Mouse (Mus musculus) limb, embryonic 12.5 days (tissue): Measurements from ENCODE around the gene Tnpo2. TPM values are rescaled to one million over a fixed set of nuclear protein-coding genes. Genes with fewer than 3 reads are reported as not detected.
A peak's percentile ranks its signal among the peaks of the same experiment; 100 is the strongest.

Experiments used
- ATAC-seq: fragments of 200-750 bp; cut with Nextera tagmentation; 2 replicates; pipeline ENCODE4 v1.8.0; 2017; ENCODE audit warnings: low read depth, moderate TSS enrichment; ENCODE audit not compliant: insufficient number of reproducible peaks, insufficient read depth, low FRiP score, low TSS enrichment
- H3K27ac ChIP-seq: fragments of 300-500 bp; sonication (generic); 2 replicates; pipeline ENCODE4 v1.5.1; 2016; ENCODE audit warnings: mild to moderate bottlenecking, moderate library complexity
- H3K27me3 ChIP-seq: fragments of 300-500 bp; sonication (generic); 2 replicates; pipeline ENCODE4 v1.6.1; 2016; ENCODE audit warnings: mild to moderate bottlenecking, moderate library complexity
- H3K36me3 ChIP-seq: fragments of 300-500 bp; sonication (generic); 2 replicates; pipeline ENCODE4 v1.6.1; 2016; ENCODE audit warnings: mild to moderate bottlenecking, moderate library complexity
- H3K4me1 ChIP-seq: fragments of 300-500 bp; sonication (generic); replicated peaks from 2 replicates; pipeline ENCODE4 v1.6.1; 2016
- H3K4me2 ChIP-seq: fragments of 300-500 bp; sonication (generic); 2 replicates; pipeline ENCODE4 v1.6.1; 2016; ENCODE audit warnings: mild to moderate bottlenecking, moderate library complexity
- H3K4me3 ChIP-seq: fragments of 300-500 bp; sonication (generic); replicated peaks from 2 replicates; pipeline ENCODE4 v1.5.1; 2016; ENCODE audit warnings: mild to moderate bottlenecking
- H3K9ac ChIP-seq: fragments of 300-500 bp; sonication (generic); replicated peaks from 2 replicates; pipeline ENCODE4 v1.6.1; 2016; ENCODE audit warnings: mild to moderate bottlenecking, moderate library complexity
- H3K9me3 ChIP-seq: fragments of 300-500 bp; sonication (generic); 2 replicates; pipeline ENCODE4 v1.6.1; 2016; ENCODE audit warnings: mild to moderate bottlenecking, moderate library complexity
- WGBS: fragments of 180-500 bp; shearing (Covaris S2); methylation state at CpG from one replicate; pipeline ENCODE4 v1.1.7; 2016; 5-methylcytosine and 5-hydroxymethylcytosine counted together
- polyA plus RNA-seq: library from polyadenylated mRNA; unstranded; fragments of >200 nt; fragmentation: Nextera tagmentation; extraction: Ambion mirVana; gene quantifications from 2 replicates; pipeline ENCODE4 v1.2.1, GENCODE M21; 2016

The Tnpo2 gene
- 30.5 and 31.7 TPM in 2 replicates for polyA plus RNA-seq

DNA sequence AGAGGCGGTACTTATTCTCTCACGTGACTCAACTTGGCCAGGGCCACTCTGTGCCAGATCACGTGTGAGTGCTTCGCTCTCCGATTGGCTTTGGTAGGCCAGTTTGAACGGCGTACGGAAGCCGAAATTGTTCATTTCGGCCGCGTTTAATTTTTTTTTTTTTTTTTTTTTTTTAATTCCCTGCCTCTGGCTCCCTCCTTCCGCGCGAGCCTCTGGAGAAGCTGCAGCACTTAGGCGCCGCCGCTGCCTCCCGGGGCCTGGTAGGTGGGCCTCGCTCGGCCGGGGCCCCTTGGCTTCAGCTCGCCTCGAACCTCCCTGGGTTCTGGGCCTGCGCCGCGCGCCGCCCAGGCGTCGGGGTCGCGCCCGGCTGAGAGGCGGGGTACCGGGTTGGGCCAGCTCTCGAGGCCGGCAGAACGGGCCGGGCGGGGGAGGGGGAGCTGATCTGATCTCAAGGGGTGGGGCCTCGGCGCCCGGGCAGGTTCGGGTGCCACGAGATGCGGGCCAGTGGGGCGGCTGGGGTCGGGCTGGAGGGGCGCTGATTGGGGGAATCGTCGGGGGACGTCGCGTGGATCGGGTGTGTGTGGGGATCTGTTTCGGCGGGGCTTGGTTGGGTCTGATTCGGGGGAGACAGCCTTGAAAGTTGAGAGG, at the start of gene Tnpo2:
Tnpo2 (plus strand) TSS at position 198 of the 648 bp plus-strand sequence.
- H3K4me3 ChIP-seq, result peak within 1 kb of the TSS; percentile 78
- H3K4me2 ChIP-seq, result peak within 1 kb of the TSS; percentile 93
- no peaks in the 10 kb centered on the region for H3K9me3 ChIP-seq
- peak within 1 kb of the TSS; percentile 92 for H3K9ac ChIP-seq
- H3K36me3 ChIP-seq, result peaks cover 45% of the 10 kb centered on the region
- under 1% methylated on average over 59 of the region's 59 CpGs for WGBS
- ATAC-seq, result peak; percentile 87
- H3K4me1 ChIP-seq, result peaks cover 28% of the 10 kb centered on the region
- H3K27me3 ChIP-seq, result no peaks in the 10 kb centered on the region
- peak within 1 kb of the TSS; percentile 100 for H3K27ac ChIP-seq

DNA sequence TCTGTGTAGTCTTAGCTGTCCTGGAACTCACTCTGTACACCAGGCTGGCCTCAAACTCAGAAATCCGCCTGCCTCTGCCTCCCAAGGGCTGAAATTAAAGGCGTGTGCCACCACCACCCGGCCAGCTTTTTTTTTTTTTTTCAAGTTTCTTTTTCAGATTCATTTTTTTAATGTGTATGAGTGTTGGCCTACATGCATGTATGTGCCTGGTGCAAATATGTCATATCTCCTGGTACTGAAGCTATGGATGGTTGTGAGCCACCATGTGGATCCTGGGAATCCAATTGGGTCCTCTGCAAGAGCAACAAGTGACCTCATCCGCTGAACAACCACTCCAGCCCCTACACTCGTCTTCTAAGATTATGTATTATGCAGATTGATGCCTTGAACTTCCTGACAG, 49.3 kb upstream of the Tnpo2 start:
- H3K27ac ChIP-seq, result no peak overlapping the region

DNA sequence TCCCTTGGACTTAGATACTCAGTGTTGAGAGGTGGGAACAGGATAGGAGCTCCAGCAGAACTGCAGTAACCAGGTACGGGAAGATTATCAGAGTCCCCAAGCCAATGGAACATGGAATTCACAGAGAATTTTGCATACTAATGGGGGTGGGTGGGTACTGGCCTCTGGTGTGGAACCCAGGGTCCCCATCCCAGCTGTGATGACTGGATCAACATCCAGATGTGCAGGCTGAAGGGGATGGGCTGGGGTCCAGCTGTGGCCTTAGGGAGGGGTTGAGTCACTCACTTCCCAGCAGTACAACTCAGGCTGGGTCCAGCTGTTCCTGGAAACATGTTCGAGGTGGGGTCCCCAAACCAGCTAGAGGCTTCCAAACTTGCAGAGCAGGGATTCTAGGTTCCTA, 48.8 kb upstream of the Tnpo2 start:
- ATAC-seq, result no peak
- 69% methylated on average over 2 of the region's 2 CpGs for WGBS
- H3K9ac ChIP-seq, result no peak overlapping the region
- peaks cover 38% of the 10 kb centered on the region for H3K4me1 ChIP-seq
- H3K27me3 ChIP-seq, result peaks cover 14% of the 10 kb centered on the region
- no peak overlapping the region for H3K4me2 ChIP-seq
- no peak overlapping the region for H3K27ac ChIP-seq
- no peaks in the 10 kb centered on the region for H3K36me3 ChIP-seq
- no peaks in the 10 kb centered on the region for H3K9me3 ChIP-seq
- no peak overlapping the region for H3K4me3 ChIP-seq

More for the DNA sequence above, 49.3 kb upstream of the Tnpo2 start:
- H3K36me3 ChIP-seq, result no peaks in the 10 kb centered on the region
- no peak for ATAC-seq
- no peak overlapping the region for H3K4me3 ChIP-seq
- WGBS, result 86% methylated on average over 5 of the region's 5 CpGs
- H3K9ac ChIP-seq, result no peak overlapping the region
- peaks cover 14% of the 10 kb centered on the region for H3K27me3 ChIP-seq
- peaks cover 38% of the 10 kb centered on the region for H3K4me1 ChIP-seq
- no peaks in the 10 kb centered on the region for H3K9me3 ChIP-seq
- H3K4me2 ChIP-seq, result no peak overlapping the region

GRCm38 (mm10) chr8:84989311-84989731, 47.4 kb upstream of the Tnpo2 start:
- 5% methylated on average over 15 of the region's 15 CpGs for WGBS
- peaks cover 24% of the 10 kb centered on the region for H3K27me3 ChIP-seq
- no peak overlapping the region for H3K4me3 ChIP-seq
- H3K9me3 ChIP-seq, result no peaks in the 10 kb centered on the region
- no peak overlapping the region for H3K27ac ChIP-seq
- ATAC-seq, result no peak
- H3K4me1 ChIP-seq, result peaks cover 34% of the 10 kb centered on the region
- H3K9ac ChIP-seq, result no peak overlapping the region
- H3K36me3 ChIP-seq, result no peaks in the 10 kb centered on the region
- peak overlapping the region; percentile 82 for H3K4me2 ChIP-seq

DNA sequence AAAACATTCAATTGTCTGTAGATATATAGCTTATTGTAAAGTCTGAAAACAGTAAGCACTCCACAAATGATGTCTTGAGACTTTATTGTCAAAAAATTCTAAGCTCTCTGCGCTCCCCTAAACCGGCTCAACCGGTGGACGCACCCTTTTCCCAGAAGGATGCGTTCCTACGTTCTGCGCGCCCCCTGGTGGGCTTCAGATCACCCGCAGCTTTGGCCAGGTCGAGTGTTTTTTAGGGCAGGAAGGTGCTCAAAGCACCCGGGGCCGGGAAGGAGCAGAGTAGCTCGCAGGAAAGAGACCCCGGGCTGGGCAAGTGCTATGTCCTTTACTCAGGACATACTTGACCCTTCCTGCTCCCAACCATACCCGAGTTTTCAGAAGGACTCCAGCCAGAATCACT, 46.9 kb upstream of the Tnpo2 start:
- under 1% methylated on average over 15 of the region's 15 CpGs for WGBS

GRCm38 (mm10) chr8:84990349-84990748, 46.4 kb upstream of the Tnpo2 start, which contains the start of gene Hook2:
Gene Hook2 (plus strand): TSS chr8:84990603.
- peak; percentile 88 for ATAC-seq
- WGBS, result under 1% methylated on average over 28 of the region's 28 CpGs
- Histone ChIP-seq H3K9me3 (no peaks in the 10 kb centered on the region), H3K27ac (peak within 1 kb of the TSS; percentile 57; the same call in 1 of the 2 replicates), H3K4me1 (peaks cover 24% of the 10 kb centered on the region), H3K4me2 (peak within 1 kb of the TSS; percentile 82), H3K4me3 (peak within 1 kb of the TSS; percentile 61), H3K9ac (peak within 1 kb of the TSS; percentile 66), H3K36me3 (no peaks in the 10 kb centered on the region; the same call in 1 of the 2 replicates), H3K27me3 (peaks cover 32% of the 10 kb centered on the region)

More for the DNA sequence above, 46.9 kb upstream of the Tnpo2 start:
- peak overlapping the region; percentile 82 for H3K4me2 ChIP-seq
- peaks cover 29% of the 10 kb centered on the region for H3K27me3 ChIP-seq
- no peaks in the 10 kb centered on the region; the same call in 1 of the 2 replicates for H3K36me3 ChIP-seq
- peaks cover 29% of the 10 kb centered on the region for H3K4me1 ChIP-seq
- no peaks in the 10 kb centered on the region for H3K9me3 ChIP-seq
- peak overlapping the region; percentile 50 for H3K9ac ChIP-seq
- peak overlapping the region; percentile 61 for H3K4me3 ChIP-seq
- peak; percentile 52 for ATAC-seq
- H3K27ac ChIP-seq, result peak overlapping the region; percentile 57; the same call in 1 of the 2 replicates

DNA sequence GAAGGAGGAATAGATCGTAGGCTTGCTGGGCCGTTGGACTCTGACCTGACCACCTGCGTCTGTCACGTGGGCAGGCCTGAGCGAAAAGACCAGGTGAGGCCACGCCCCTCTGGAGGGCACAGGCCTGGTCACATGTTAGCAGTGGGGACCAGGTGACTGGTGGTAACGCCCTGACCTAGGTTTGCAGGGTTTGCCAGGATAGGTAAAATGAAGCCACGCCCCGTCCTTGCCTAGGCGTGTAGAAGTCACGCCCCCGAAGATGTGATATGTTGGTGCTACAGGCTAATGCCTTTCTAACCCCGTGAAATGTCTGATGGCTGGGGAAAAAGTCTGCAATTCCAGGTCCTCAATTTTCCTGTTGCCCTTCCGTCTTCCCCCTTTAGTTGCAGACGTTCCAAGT, 45.9 kb upstream of the Tnpo2 start:
- H3K27ac ChIP-seq, result 0 out of 2 replicates have a peak overlapping the region, but pooled peaks have one; percentile 53
- peaks cover 32% of the 10 kb centered on the region for H3K27me3 ChIP-seq

DNA sequence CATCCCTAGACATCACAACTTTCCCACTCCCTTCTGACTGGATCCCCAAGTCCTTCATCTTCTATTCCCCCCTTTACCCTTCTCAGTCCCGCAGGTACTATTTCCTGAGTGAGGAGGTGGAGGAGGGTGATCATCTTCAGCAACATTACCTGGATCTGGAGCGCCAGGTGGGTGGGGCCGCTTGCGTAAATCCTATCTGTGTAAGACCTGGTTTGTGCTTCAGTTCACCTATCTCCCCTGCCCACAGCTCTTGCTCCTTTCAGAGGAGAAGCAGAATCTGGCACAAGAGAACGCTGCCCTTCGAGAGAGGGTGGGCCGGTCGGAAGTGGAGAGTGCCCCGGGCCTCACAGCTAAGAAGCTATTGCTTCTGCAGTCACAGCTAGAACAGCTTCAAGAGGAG, 42.3 kb upstream of the Tnpo2 start:
- H3K9ac ChIP-seq, result no peak overlapping the region
- no peak overlapping the region for H3K4me2 ChIP-seq
- no peak for ATAC-seq
- no peak overlapping the region for H3K4me3 ChIP-seq
- peaks cover 4% of the 10 kb centered on the region; the same call in 1 of the 2 replicates for H3K36me3 ChIP-seq
- H3K27ac ChIP-seq, result no peak overlapping the region
- WGBS, result 90% methylated on average over 9 of the region's 9 CpGs
- peaks cover 41% of the 10 kb centered on the region for H3K27me3 ChIP-seq
- H3K4me1 ChIP-seq, result peaks cover 17% of the 10 kb centered on the region
- H3K9me3 ChIP-seq, result no peaks in the 10 kb centered on the region

More for the DNA sequence above, 45.9 kb upstream of the Tnpo2 start:
- WGBS, result 2% methylated on average over 15 of the region's 15 CpGs
- no peaks in the 10 kb centered on the region; the same call in 1 of the 2 replicates for H3K36me3 ChIP-seq
- H3K4me1 ChIP-seq, result peaks cover 24% of the 10 kb centered on the region
- H3K4me2 ChIP-seq, result peak overlapping the region; percentile 82
- H3K9me3 ChIP-seq, result no peaks in the 10 kb centered on the region
- H3K9ac ChIP-seq, result peak overlapping the region; percentile 66
- peak; percentile 38; the same call in 1 of the 2 replicates for ATAC-seq
- H3K4me3 ChIP-seq, result peak overlapping the region; percentile 61

GRCm38 (mm10) chr8:84995680-84996079, 41.0 kb upstream of the Tnpo2 start:
- no peak for ATAC-seq
- Histone ChIP-seq H3K27me3 (peaks cover 41% of the 10 kb centered on the region), H3K9me3 (no peaks in the 10 kb centered on the region), H3K36me3 (peaks cover 4% of the 10 kb centered on the region; the same call in 1 of the 2 replicates), H3K4me2 (0 out of 2 replicates have a peak overlapping the region, but pooled peaks have one; percentile 11), H3K9ac (no peak overlapping the region; the same call in 1 of the 2 replicates), H3K27ac (no peak overlapping the region), H3K4me3 (peak overlapping the region; percentile 11; the same call in 1 of the 2 replicates), H3K4me1 (peaks cover 14% of the 10 kb centered on the region)
- 21% methylated on average over 25 of the region's 25 CpGs for WGBS

DNA sequence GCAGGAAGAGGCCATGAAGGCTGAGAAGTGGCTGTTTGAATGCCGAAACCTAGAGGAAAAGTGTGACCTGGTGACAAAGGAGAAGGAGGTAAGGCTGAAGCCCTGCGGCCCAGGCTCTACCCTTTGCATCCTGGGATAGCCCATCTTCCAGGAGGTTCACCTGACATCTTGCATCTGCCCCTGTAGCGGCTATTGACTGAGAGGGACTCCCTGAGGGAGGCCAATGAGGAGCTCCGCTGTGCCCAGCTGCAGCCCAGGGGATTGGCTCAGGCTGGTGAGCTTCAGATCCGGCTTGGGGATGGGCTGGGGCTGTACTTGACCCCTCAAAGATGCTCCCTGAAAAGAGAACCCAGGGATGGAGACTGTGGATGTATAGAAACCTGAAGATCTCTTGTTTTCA, 39.7 kb upstream of the Tnpo2 start:
- no peaks in the 10 kb centered on the region for H3K9me3 ChIP-seq
- ATAC-seq, result no peak
- peaks cover 4% of the 10 kb centered on the region; the same call in 1 of the 2 replicates for H3K36me3 ChIP-seq
- no peak overlapping the region for H3K4me3 ChIP-seq
- WGBS, result 79% methylated on average over 5 of the region's 5 CpGs
- H3K27ac ChIP-seq, result no peak overlapping the region
- H3K9ac ChIP-seq, result no peak overlapping the region
- no peak overlapping the region for H3K4me2 ChIP-seq
- H3K27me3 ChIP-seq, result peaks cover 41% of the 10 kb centered on the region
- H3K4me1 ChIP-seq, result peaks cover 8% of the 10 kb centered on the region

DNA sequence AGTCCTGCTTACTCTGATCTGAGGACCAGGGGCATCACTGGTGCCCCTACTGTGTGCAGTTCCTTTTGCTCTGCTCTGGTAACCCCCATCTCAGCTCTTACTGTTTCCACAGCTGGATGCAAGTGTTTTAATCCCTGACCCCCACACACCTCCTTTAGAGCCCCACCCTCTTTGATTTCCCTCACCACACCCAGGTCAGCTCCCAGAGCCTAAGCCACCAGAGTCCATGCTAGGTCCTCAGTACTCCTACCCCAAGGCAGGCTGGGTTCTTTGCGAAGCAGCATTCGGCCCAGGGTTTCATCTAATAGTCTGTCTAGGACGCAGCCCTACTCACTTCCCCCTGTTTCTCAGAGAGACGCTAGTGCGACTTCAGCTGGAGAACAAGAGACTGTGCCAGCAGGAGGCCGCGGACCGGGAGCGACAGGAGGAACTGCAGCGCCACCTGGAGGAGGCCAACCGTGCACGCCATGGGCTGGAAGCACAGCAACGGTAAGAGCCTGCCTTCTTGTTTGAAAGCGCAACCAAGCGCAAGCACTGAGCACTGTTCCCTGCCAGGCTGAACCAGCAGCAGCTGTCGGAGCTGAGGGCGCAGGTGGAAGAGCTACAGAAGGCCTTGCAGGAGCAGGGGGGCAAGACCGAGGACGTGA, 38.9 kb upstream of the Tnpo2 start:
- H3K9me3 ChIP-seq, result no peaks in the 10 kb centered on the region
- peak; percentile 30; the same call in 1 of the 2 replicates for ATAC-seq
- no peak overlapping the region for H3K27ac ChIP-seq
- H3K9ac ChIP-seq, result peak overlapping the region; percentile 44; the same call in 1 of the 2 replicates
- H3K27me3 ChIP-seq, result peaks cover 41% of the 10 kb centered on the region
- peaks cover 8% of the 10 kb centered on the region for H3K4me1 ChIP-seq
- peaks cover 8% of the 10 kb centered on the region; the same call in 1 of the 2 replicates for H3K36me3 ChIP-seq
- 7% methylated on average over 19 of the region's 19 CpGs for WGBS
- peak overlapping the region; percentile 39 for H3K4me2 ChIP-seq
- peak overlapping the region; percentile 2; the same call in 1 of the 2 replicates for H3K4me3 ChIP-seq
